Mouse (Mus musculus) MEL (cell line): ENCODE data around the gene Lrrc7.

Experiments
- CTCF ChIP-seq, 3 experiments: IDR thresholded peaks in 2 of 3; conservative IDR thresholded peaks in 1 of 3; 2 replicates each; pipeline ENCODE4 v1.5.1; 2011 to 2012; ENCODE audit warnings: low read length in 3 of 3, low read depth in 2 of 3, mild to moderate bottlenecking in 2 of 3, improper control_type of control experiment in 1 of 3, inconsistent platforms in 1 of 3, mixed read lengths in 1 of 3, moderate library complexity in 1 of 3; ENCODE audit not compliant: control insufficient read depth in 1 of 3, insufficient read depth in 1 of 3, poor library complexity in 1 of 3, severe bottlenecking in 1 of 3
- RAD21 ChIP-seq: IDR thresholded peaks from 2 replicates; pipeline ENCODE4 v1.6.1; 2011; ENCODE audit warnings: mild to moderate bottlenecking, low read depth, low read length, improper control_type of control experiment
- SIN3A ChIP-seq: IDR thresholded peaks from 2 replicates; pipeline ENCODE4 v1.6.1; 2012; ENCODE audit warnings: low read length, improper control_type of control experiment, inconsistent platforms
- UBTF ChIP-seq: IDR thresholded peaks from 2 replicates; pipeline ENCODE4 v1.6.1; 2012; ENCODE audit warnings: low read depth, mild to moderate bottlenecking, inconsistent platforms, low read length, improper control_type of control experiment, moderate library complexity, borderline replicate concordance; ENCODE audit not compliant: insufficient read depth

DNA sequence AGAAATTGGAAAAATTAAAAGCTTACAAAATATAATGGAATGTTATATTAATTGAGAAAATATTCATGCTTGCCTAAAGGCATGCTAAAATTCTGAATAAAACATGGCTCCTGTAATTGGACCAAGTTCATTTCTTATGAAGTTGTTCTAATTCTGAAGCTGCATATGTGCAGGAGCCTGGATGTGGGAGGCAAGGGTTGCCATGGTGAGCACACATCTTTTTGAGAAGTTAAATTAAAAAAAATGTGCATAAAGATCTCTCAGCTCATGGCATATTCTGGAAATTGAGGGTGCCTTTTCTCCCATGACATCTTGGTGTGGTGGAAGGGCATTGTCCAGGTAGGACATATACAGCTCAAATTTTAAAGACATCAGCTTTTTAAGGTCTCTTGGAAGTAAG, 3.4 kb downstream of the Lrrc7 start:
- TF ChIP-seq RAD21 = no peak
- TF ChIP-seq SIN3A = no peak
- TF ChIP-seq UBTF = no peak
- no peak for TF ChIP-seq CTCF (IDR thresholded peaks at IDR 0.05 in 2 of 3, conservative IDR thresholded peaks at IDR 0.05 in 1 of 3; ENCODE audit: control insufficient read depth in 1 of 3, insufficient read depth in 1 of 3, low read depth in 2 of 3, low read length in 3 of 3, poor library complexity in 1 of 3, severe bottlenecking in 1 of 3)
